Mouse (Mus musculus): Measurements from ENCODE around the gene Igfbp5. TPM values are rescaled to one million over a fixed set of nuclear protein-coding genes. Genes with fewer than 3 reads are reported as not detected.

Gene Igfbp5
- total and polyA plus RNA-seq, 3 experiments, result 0.03 TPM; not detected in 2

DNA sequence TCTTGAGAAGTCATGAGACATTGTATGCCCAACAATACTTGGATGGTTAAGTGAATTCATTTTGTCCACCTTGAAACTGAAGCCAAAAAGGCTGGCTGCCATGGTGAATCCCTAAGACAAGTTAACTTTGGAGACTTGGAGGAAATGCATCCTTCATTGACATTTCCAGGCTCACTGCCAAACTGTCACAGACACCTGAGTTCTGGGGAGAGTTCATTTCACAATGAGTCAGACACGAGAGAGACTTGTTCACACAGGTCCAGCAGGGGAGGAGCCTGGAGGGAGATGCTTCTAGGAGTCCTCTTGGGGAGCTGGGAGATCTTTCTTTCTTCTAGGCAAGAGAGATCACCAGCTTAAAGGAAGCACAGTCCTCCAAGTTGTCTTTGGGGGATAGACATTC, 13.2 kb upstream of the Igfbp5 start:
- no peak overlapping the region for H3K4me3 ChIP-seq (ENCODE audit: control insufficient read depth in 1 of 2, insufficient read depth in 1 of 2, low read depth in 2 of 2, low read length in 2 of 2)
- H3K9ac ChIP-seq (ENCODE audit: control insufficient read depth, low read depth, low read length, poor library complexity, severe bottlenecking), result no peak overlapping the region
- no peak for TF ChIP-seq USF1 (IDR thresholded peaks at IDR 0.05; ENCODE audit: low read depth, low read length)
- no peak for TF ChIP-seq CTCF (IDR thresholded peaks at IDR 0.05 in 2 of 3, conservative IDR thresholded peaks at IDR 0.05 in 1 of 3; ENCODE audit: control insufficient read depth in 1 of 3, insufficient read depth in 1 of 3, low read depth in 2 of 3, low read length in 3 of 3, poor library complexity in 1 of 3, severe bottlenecking in 1 of 3)
- no peak for TF ChIP-seq EP300 (IDR thresholded peaks at IDR 0.05; ENCODE audit: low read depth in 1 of 2, low read length in 2 of 2)
- TF ChIP-seq SMC3 (IDR thresholded peaks at IDR 0.05; ENCODE audit: low read depth, low read length), result no peak
- TF ChIP-seq MEF2A (IDR thresholded peaks at IDR 0.05; ENCODE audit: extremely low read depth, insufficient replicate concordance, low read depth, low read length, poor library complexity, severe bottlenecking), result no peak
- no peak for TF ChIP-seq NRF1 (IDR thresholded peaks at IDR 0.05; ENCODE audit: insufficient read depth, low read depth, low read length, poor library complexity, severe bottlenecking)
- TF ChIP-seq RCOR1 (IDR thresholded peaks at IDR 0.05; ENCODE audit: low read depth, low read length), result no peak
- no peak for TF ChIP-seq ETS1 (IDR thresholded peaks at IDR 0.05; ENCODE audit: low read depth, low read length)
- TF ChIP-seq ELF1 (IDR thresholded peaks at IDR 0.05; ENCODE audit: low read depth, low read length), result no peak
- TF ChIP-seq HCFC1 (IDR thresholded peaks at IDR 0.05; ENCODE audit: low read depth, low read length), result no peak
- TF ChIP-seq POLR2AphosphoS2 (IDR thresholded peaks at IDR 0.05; ENCODE audit: low read length), result no peak
- no peak for TF ChIP-seq TAL1 (IDR thresholded peaks at IDR 0.05; ENCODE audit: low read length)
- no peak for TF ChIP-seq ZKSCAN1 (IDR thresholded peaks at IDR 0.05; ENCODE audit: low read depth, low read length)
- no peak for TF ChIP-seq UBTF (IDR thresholded peaks at IDR 0.05; ENCODE audit: borderline replicate concordance, insufficient read depth, low read depth, low read length)
- TF ChIP-seq CHD1 (IDR thresholded peaks at IDR 0.05; ENCODE audit: low read depth, low read length), result no peak
- TF ChIP-seq MAFK (IDR thresholded peaks at IDR 0.05; ENCODE audit: borderline replicate concordance, low read depth, low read length), result no peak
- no peaks in the 10 kb centered on the region for H3K36me3 ChIP-seq (ENCODE audit: control insufficient read depth in 1 of 2, insufficient read depth in 2 of 2, low read length in 2 of 2)
- no peaks in the 10 kb centered on the region for H3K9me3 ChIP-seq (replicated peaks; ENCODE audit: insufficient read depth, low read length)
- no peaks in the 10 kb centered on the region for H3K79me2 ChIP-seq (ENCODE audit: control insufficient read depth, insufficient read depth, low read length, poor library complexity)
- no peak for DNase-seq (ENCODE audit: low read depth, low spot score)
- H3K27ac ChIP-seq (ENCODE audit: control insufficient read depth, low read depth, low read length), result no peak overlapping the region
- H3K27me3 ChIP-seq (ENCODE audit: control insufficient read depth in 1 of 2, insufficient read depth in 2 of 2, low read length in 2 of 2), result no peaks in the 10 kb centered on the region
- no peaks in the 10 kb centered on the region for H3K4me1 ChIP-seq (ENCODE audit: control insufficient read depth in 1 of 2, insufficient read depth in 2 of 2, low read length in 2 of 2)

DNA sequence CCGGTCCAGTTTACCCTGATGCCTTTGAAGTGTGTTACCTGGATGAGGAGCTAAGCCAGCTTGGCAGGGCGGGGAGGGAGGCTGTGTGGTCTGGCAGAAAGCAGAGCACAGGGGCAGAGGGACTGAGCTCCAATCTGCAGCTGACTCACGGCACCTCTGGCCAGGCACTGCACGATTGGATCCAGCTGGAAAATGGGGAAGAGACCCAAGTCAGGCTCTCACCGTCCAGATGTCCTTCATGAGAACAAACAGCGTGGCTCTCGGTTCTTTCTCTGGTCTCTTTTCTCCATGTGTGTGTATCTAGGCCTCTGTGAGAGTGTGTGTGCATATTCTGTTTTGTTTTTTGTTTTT, 11.1 kb upstream of the Igfbp5 start:
- no peak for DNase-seq (ENCODE audit: low read depth, low spot score)
- no peak for TF ChIP-seq ZNF384 (IDR thresholded peaks at IDR 0.05; ENCODE audit: low read depth, low read length)
- no peak for TF ChIP-seq NELFE (IDR thresholded peaks at IDR 0.05; ENCODE audit: low read depth, low read length)
- no peak for TF ChIP-seq MAZ (IDR thresholded peaks at IDR 0.05; ENCODE audit: low read depth, low read length)
- H3K79me2 ChIP-seq (ENCODE audit: control insufficient read depth, insufficient read depth, low read length, poor library complexity), result no peaks in the 10 kb centered on the region
- no peak overlapping the region for H3K4me3 ChIP-seq (ENCODE audit: control insufficient read depth in 1 of 2, insufficient read depth in 1 of 2, low read depth in 2 of 2, low read length in 2 of 2)
- no peaks in the 10 kb centered on the region for H3K4me1 ChIP-seq (ENCODE audit: control insufficient read depth in 1 of 2, insufficient read depth in 2 of 2, low read length in 2 of 2)
- no peaks in the 10 kb centered on the region for H3K9me3 ChIP-seq (replicated peaks; ENCODE audit: insufficient read depth, low read length)
- no peaks in the 10 kb centered on the region for H3K27me3 ChIP-seq (ENCODE audit: control insufficient read depth in 1 of 2, insufficient read depth in 2 of 2, low read length in 2 of 2)
- no peaks in the 10 kb centered on the region for H3K36me3 ChIP-seq (ENCODE audit: control insufficient read depth in 1 of 2, insufficient read depth in 2 of 2, low read length in 2 of 2)
- H3K9ac ChIP-seq (ENCODE audit: control insufficient read depth, low read depth, low read length, poor library complexity, severe bottlenecking), result no peak overlapping the region
- no peak overlapping the region for H3K27ac ChIP-seq (ENCODE audit: control insufficient read depth, low read depth, low read length)
